Comparison of ENCODE assay signal across 25 mouse cellular contexts in the genomic region with DNA sequence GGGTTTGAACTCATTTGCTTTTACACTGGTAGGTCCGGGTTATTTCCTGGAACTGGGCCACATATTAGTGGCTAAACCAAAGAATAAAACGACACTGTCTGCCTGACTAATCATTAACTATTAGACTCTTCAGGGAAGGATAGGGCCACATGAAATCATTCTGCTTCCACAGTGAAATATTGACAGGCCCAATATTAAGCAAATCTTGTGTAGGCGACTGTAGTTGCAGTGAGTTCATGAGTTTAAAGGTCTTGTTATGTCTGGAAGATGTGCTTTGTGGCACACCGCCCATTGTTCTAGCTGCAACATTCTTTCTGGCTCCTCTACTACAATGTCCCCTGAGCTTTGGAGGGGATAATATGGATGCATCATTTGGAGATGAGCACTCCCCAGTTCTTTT.
DNase-seq lines count a peak whose midpoint lies in the region; ATAC-seq lines count a peak whose summit lies in the region.
"Had no signal": no experiment of that assay in that cellular context is flagged by ENCODE, and none has a peak within 500 bp of the region (broad histone marks: within the 10 kb centered on the region; RNA-seq: fewer than 3 reads in every experiment).

No protein-coding gene starts in this region.

- H3K9me3 ChIP-seq in kidney, embryonic 14.5 days (ENCODE audit: control insufficient read depth, low read length) = no peaks in the 10 kb centered on the region
- H3K9me3 ChIP-seq in liver, embryonic 15.5 days (replicated peaks) = no peaks in the 10 kb centered on the region
- H3K9me3 ChIP-seq in liver, embryonic 11.5 days (ENCODE audit: control insufficient read depth, low read length) = no peaks in the 10 kb centered on the region
- H3K9me3 ChIP-seq in intestine, embryonic 15.5 days = no peaks in the 10 kb centered on the region
- H3K9me3 ChIP-seq in hindbrain, embryonic 12.5 days (replicated peaks) = no peaks in the 10 kb centered on the region
- H3K9me3 ChIP-seq: embryonic facial prominence, embryonic 12.5 days; forebrain, embryonic 10.5 days; forebrain, embryonic 15.5 days; heart, embryonic 12.5 days; hindbrain, embryonic 15.5 days; liver, embryonic 13.5 days; megakaryocyte, embryonic 14.5 days; midbrain, embryonic 13.5 days had no signal

- no peaks in the 10 kb centered on the region for H3K4me1 ChIP-seq in kidney, embryonic 14.5 days (ENCODE audit: control insufficient read depth, insufficient read depth, low read length)
- H3K4me1 ChIP-seq in liver, embryonic 15.5 days (replicated peaks) = no peaks in the 10 kb centered on the region
- H3K4me1 ChIP-seq in liver, embryonic 11.5 days (replicated peaks; ENCODE audit: control insufficient read depth, insufficient read depth, low read length) = no peaks in the 10 kb centered on the region
- H3K4me1 ChIP-seq in intestine, embryonic 15.5 days (replicated peaks) = no peaks in the 10 kb centered on the region
- peaks cover 2% of the 10 kb centered on the region; the same call in 1 of the 2 replicates for H3K4me1 ChIP-seq in hindbrain, embryonic 12.5 days
- H3K4me1 ChIP-seq: liver, embryonic 13.5 days; megakaryocyte, embryonic 14.5 days had no signal

- no peak overlapping the region for H3K4me2 ChIP-seq in kidney, embryonic 14.5 days (replicated peaks; ENCODE audit: low read depth, low read length)
- no peak overlapping the region for H3K4me2 ChIP-seq in liver, embryonic 15.5 days
- no peak overlapping the region for H3K4me2 ChIP-seq in liver, embryonic 11.5 days
- H3K4me2 ChIP-seq in intestine, embryonic 15.5 days (replicated peaks) = no peak overlapping the region
- no peak overlapping the region for H3K4me2 ChIP-seq in hindbrain, embryonic 12.5 days (replicated peaks)
- H3K4me2 ChIP-seq: embryonic facial prominence, embryonic 12.5 days; forebrain, embryonic 15.5 days; heart, embryonic 12.5 days; hindbrain, embryonic 15.5 days; liver, embryonic 13.5 days; midbrain, embryonic 13.5 days had no signal

- no peak overlapping the region for H3K9ac ChIP-seq in kidney, embryonic 14.5 days (ENCODE audit: low read depth, low read length)
- no peak overlapping the region for H3K9ac ChIP-seq in liver, embryonic 15.5 days
- no peak overlapping the region for H3K9ac ChIP-seq in liver, embryonic 11.5 days (ENCODE audit: low read depth, low read length)
- no peak overlapping the region for H3K9ac ChIP-seq in intestine, embryonic 15.5 days
- no peak overlapping the region for H3K9ac ChIP-seq in hindbrain, embryonic 12.5 days
- H3K9ac ChIP-seq: embryonic facial prominence, embryonic 12.5 days; forebrain, embryonic 15.5 days; heart, embryonic 12.5 days; hindbrain, embryonic 15.5 days; liver, embryonic 13.5 days; midbrain, embryonic 13.5 days had no signal

- WGBS in kidney, embryonic 14.5 days = 76% methylated on average over 4 of the region's 4 CpGs
- WGBS in liver, embryonic 15.5 days (ENCODE audit: insufficient replicate concordance) = 52% methylated on average over 4 of the region's 4 CpGs
- 77% methylated on average over 4 of the region's 4 CpGs for WGBS in liver, embryonic 11.5 days
- WGBS in intestine, embryonic 15.5 days = 55% methylated on average over 4 of the region's 4 CpGs
- WGBS in hindbrain, embryonic 12.5 days = 84% methylated on average over 4 of the region's 4 CpGs

- no peak overlapping the region for H3K27ac ChIP-seq in kidney, embryonic 14.5 days (ENCODE audit: low read depth, low read length)
- no peak overlapping the region for H3K27ac ChIP-seq in liver, embryonic 15.5 days (replicated peaks)
- H3K27ac ChIP-seq in liver, embryonic 11.5 days (ENCODE audit: low read depth, low read length) = no peak overlapping the region
- no peak overlapping the region for H3K27ac ChIP-seq in intestine, embryonic 15.5 days
- H3K27ac ChIP-seq in hindbrain, embryonic 12.5 days = no peak overlapping the region
- H3K27ac ChIP-seq: embryonic facial prominence, embryonic 12.5 days; forebrain, embryonic 10.5 days; forebrain, embryonic 15.5 days; hindbrain, embryonic 15.5 days; liver, embryonic 13.5 days; midbrain, embryonic 13.5 days had no signal

- DNase-seq in kidney, adult 11 months = peak; percentile 19
- no peak for DNase-seq in liver, embryonic 11.5 days (ENCODE audit: low spot score)
- DNase-seq in kidney, postnatal 14 days = peak; percentile 42
- DNase-seq in heart, postnatal 25 days (ENCODE audit: low spot score) = no peak
- DNase-seq: adrenal gland, postnatal 14 days; cerebellum, adult 11 months; cerebellum, adult 9-10 months; embryo, embryonic 11 days; gastrocnemius, postnatal 36 days; heart, adult 18-20 months; liver, embryonic 13.5 days; lung, postnatal 4 days had no signal

- intact Hi-C loops in heart, postnatal 25 days (cut with DNase I) = no loop called here

- ATAC-seq in kidney, embryonic 14.5 days (ENCODE audit: low FRiP score, low TSS enrichment) = no peak
- peak; percentile 62; the same call in 1 of the 2 replicates for ATAC-seq in liver, embryonic 15.5 days (ENCODE audit: insufficient read depth)
- ATAC-seq in liver, embryonic 11.5 days (replicated peaks; ENCODE audit: low FRiP score) = no peak
- peak; percentile 72 for ATAC-seq in intestine, embryonic 15.5 days
- ATAC-seq in hindbrain, embryonic 12.5 days (ENCODE audit: low FRiP score) = no peak
- ATAC-seq: forebrain, embryonic 15.5 days; inflammation-experienced regulatory T-cells, adult 6 months; midbrain, embryonic 13.5 days had no signal

- no peaks in the 10 kb centered on the region for H3K36me3 ChIP-seq in kidney, embryonic 14.5 days (ENCODE audit: control insufficient read depth, insufficient read depth, low read length)
- H3K36me3 ChIP-seq in liver, embryonic 15.5 days (replicated peaks) = no peaks in the 10 kb centered on the region
- no peaks in the 10 kb centered on the region for H3K36me3 ChIP-seq in liver, embryonic 11.5 days (ENCODE audit: control insufficient read depth, insufficient read depth, low read length)
- no peaks in the 10 kb centered on the region for H3K36me3 ChIP-seq in intestine, embryonic 15.5 days
- H3K36me3 ChIP-seq in hindbrain, embryonic 12.5 days = no peaks in the 10 kb centered on the region
- H3K36me3 ChIP-seq: embryonic facial prominence, embryonic 12.5 days; forebrain, embryonic 10.5 days; forebrain, embryonic 15.5 days; heart, embryonic 12.5 days; hindbrain, embryonic 15.5 days; liver, embryonic 13.5 days; midbrain, embryonic 13.5 days had no signal

- H3K4me3 ChIP-seq in kidney, embryonic 14.5 days (ENCODE audit: low read length) = no peak overlapping the region
- H3K4me3 ChIP-seq in liver, embryonic 15.5 days (replicated peaks) = no peak overlapping the region
- no peak overlapping the region for H3K4me3 ChIP-seq in liver, embryonic 11.5 days (ENCODE audit: low read depth, low read length)
- no peak overlapping the region for H3K4me3 ChIP-seq in intestine, embryonic 15.5 days (replicated peaks)
- H3K4me3 ChIP-seq in hindbrain, embryonic 12.5 days = no peak overlapping the region
- H3K4me3 ChIP-seq: embryonic facial prominence, embryonic 12.5 days; forebrain, embryonic 10.5 days; forebrain, embryonic 15.5 days; heart, embryonic 12.5 days; hindbrain, embryonic 15.5 days; liver, embryonic 13.5 days; megakaryocyte, embryonic 14.5 days; midbrain, embryonic 13.5 days had no signal

- no peaks in the 10 kb centered on the region for H3K27me3 ChIP-seq in kidney, embryonic 14.5 days (ENCODE audit: control insufficient read depth, insufficient read depth, low read length)
- no peaks in the 10 kb centered on the region for H3K27me3 ChIP-seq in liver, embryonic 15.5 days
- H3K27me3 ChIP-seq in liver, embryonic 11.5 days (replicated peaks; ENCODE audit: control insufficient read depth, insufficient read depth, low read length) = no peaks in the 10 kb centered on the region
- H3K27me3 ChIP-seq in intestine, embryonic 15.5 days (replicated peaks) = no peaks in the 10 kb centered on the region
- no peaks in the 10 kb centered on the region for H3K27me3 ChIP-seq in hindbrain, embryonic 12.5 days
- H3K27me3 ChIP-seq: CH12.LX; embryonic facial prominence, embryonic 12.5 days; forebrain, embryonic 15.5 days; heart, embryonic 12.5 days; hindbrain, embryonic 15.5 days; liver, embryonic 13.5 days had no signal

Comparison
In these comparisons a context has a peak if more than half of its experiments do, and no peak if none do; other contexts are left out.
1. ATAC-seq: peak in liver, embryonic 15.5 days (single experiment) and intestine, embryonic 15.5 days (single experiment); none in kidney, embryonic 14.5 days (single experiment), liver, embryonic 11.5 days (single experiment) and hindbrain, embryonic 12.5 days (single experiment).
2. DNase-seq: peak in kidney, adult 11 months (single experiment) and kidney, postnatal 14 days (single experiment); none in liver, embryonic 11.5 days (single experiment) and heart, postnatal 25 days (single experiment).